Mouse (Mus musculus) forebrain, embryonic 15.5 days (tissue): ENCODE measurements around the gene Tpgs1. TPM values are rescaled to one million over a fixed set of nuclear protein-coding genes. Genes with fewer than 3 reads are reported as not detected.

Experiments
- ATAC-seq: fragments of 200-750 bp; cut with Nextera tagmentation; replicated peaks from 2 replicates; pipeline ENCODE4 v1.8.0; 2017; ENCODE audit warnings: mild to moderate bottlenecking, moderate TSS enrichment, moderate library complexity
- H3K27ac ChIP-seq: fragments of 300-500 bp; sonication (generic); replicated peaks from 2 replicates; pipeline ENCODE4 v1.5.1; 2015; ENCODE audit warnings: mild to moderate bottlenecking, inconsistent platforms
- H3K27me3 ChIP-seq: fragments of 300-500 bp; sonication (generic); 2 replicates; pipeline ENCODE4 v1.6.1; 2015; ENCODE audit warnings: inconsistent platforms
- H3K36me3 ChIP-seq: fragments of 300-500 bp; sonication (generic); 2 replicates; pipeline ENCODE4 v1.6.1; 2015; ENCODE audit warnings: mild to moderate bottlenecking, inconsistent platforms
- H3K4me1 ChIP-seq: fragments of 300-500 bp; sonication (generic); 2 replicates; pipeline ENCODE4 v1.6.1; 2015; ENCODE audit warnings: inconsistent platforms
- H3K4me2 ChIP-seq: fragments of 300-500 bp; sonication (generic); replicated peaks from 2 replicates; pipeline ENCODE4 v1.6.1; 2015; ENCODE audit warnings: mild to moderate bottlenecking, inconsistent platforms
- H3K4me3 ChIP-seq: fragments of 300-500 bp; sonication (generic); 2 replicates; pipeline ENCODE4 v1.5.1; 2015; ENCODE audit warnings: mild to moderate bottlenecking, inconsistent platforms
- H3K9ac ChIP-seq: fragments of 300-500 bp; sonication (generic); replicated peaks from 2 replicates; pipeline ENCODE4 v1.6.1; 2015; ENCODE audit warnings: mild to moderate bottlenecking, inconsistent platforms
- H3K9me3 ChIP-seq: fragments of 300-500 bp; sonication (generic); 2 replicates; pipeline ENCODE4 v1.6.1; 2016; ENCODE audit warnings: inconsistent platforms
- WGBS: fragments of 180-500 bp; shearing (Covaris S2); methylation state at CpG from one replicate; pipeline ENCODE4 v1.1.7; 2015; ENCODE audit warnings: mixed read lengths; 5-methylcytosine and 5-hydroxymethylcytosine counted together
- polyA plus RNA-seq: library from polyadenylated mRNA; unstranded; fragments of >200 nt; fragmentation: Nextera tagmentation; extraction: Ambion mirVana; gene quantifications from 2 replicates; pipeline ENCODE4 v1.2.1, GENCODE M21; 2015

The Tpgs1 gene
- polyA plus RNA-seq: 80.0 and 83.6 TPM in 2 replicates

DNA sequence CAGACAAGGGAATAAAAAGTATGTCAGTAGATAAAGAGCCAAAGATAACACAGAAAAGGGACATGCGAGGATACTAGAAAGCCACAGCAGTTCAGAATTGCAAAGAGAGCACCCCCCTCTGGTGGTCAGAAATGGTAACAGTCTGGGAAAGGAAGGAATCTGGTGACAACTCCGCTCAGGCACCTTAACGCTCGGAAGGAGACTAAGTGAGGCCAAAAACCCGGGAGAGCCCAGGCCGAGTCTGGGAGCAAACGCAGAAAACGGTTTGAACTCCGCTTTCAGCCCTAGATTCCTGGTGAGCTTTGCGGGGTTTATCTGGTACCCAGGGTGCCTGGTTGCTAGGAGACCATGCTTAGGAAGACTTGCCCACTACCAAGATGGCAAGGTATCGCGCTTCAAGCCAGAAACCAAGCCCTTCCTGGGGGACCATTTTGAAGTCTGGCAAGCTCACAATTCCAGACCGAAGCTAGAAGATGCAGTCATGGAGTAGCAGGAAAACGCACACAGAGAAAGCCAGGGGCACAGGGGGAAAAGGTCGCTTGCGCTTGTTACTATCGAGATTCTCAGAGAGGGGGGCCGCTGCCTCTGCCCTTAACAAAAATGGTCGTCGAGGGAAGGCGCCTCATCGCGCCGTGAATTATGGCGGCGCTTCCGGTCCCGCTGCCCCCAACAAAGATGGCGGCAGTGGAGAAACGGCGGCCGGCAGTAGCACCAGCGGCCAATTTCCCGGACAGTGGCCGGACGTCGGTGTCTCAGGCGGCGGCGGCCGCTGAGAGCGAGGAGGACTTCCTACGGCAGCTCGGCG is at the start of gene Tpgs1:
Gene Tpgs1, plus strand, starts transcription at position 599 of the 805 bp plus-strand sequence.
- no peaks in the 10 kb centered on the region for H3K36me3 ChIP-seq
- H3K4me1 ChIP-seq: peaks cover 21% of the 10 kb centered on the region
- H3K4me2 ChIP-seq: peak within 1 kb of the TSS; percentile 79
- under 1% methylated on average over 45 of the region's 45 CpGs for WGBS
- H3K9ac ChIP-seq: peak within 1 kb of the TSS; percentile 91
- H3K4me3 ChIP-seq: peak within 1 kb of the TSS; percentile 92
- peak within 1 kb of the TSS; percentile 94 for H3K27ac ChIP-seq
- peak; percentile 85 for ATAC-seq
- H3K27me3 ChIP-seq: no peaks in the 10 kb centered on the region
- no peaks in the 10 kb centered on the region for H3K9me3 ChIP-seq

DNA sequence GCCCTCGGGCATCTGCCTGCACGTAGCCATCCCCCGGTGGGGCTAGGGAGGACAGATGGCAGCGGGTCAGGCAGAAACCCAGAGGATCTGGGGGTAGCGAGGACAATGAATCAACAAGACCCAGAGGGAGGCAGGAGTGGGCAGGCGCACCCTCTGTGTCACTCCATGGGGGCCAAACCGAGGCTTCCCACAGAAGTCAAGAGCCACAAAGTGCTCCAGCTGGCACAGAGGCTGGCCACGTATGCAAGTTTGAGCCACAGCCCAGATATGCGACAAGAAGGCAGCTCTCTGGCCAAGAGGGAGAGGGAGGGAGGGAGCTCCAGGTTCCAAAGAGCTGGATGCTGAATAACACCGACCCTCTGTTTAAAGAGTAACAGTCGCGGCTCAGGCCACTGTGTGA is 45.2 kb upstream of the Tpgs1 start:
- H3K27ac ChIP-seq: no peak overlapping the region
- peaks cover 13% of the 10 kb centered on the region for H3K4me1 ChIP-seq
- H3K4me2 ChIP-seq: no peak overlapping the region
- H3K9ac ChIP-seq: no peak overlapping the region
- 64% methylated on average over 12 of the region's 12 CpGs for WGBS
- H3K4me3 ChIP-seq: no peak overlapping the region
- no peaks in the 10 kb centered on the region for H3K9me3 ChIP-seq
- ATAC-seq: no peak
- no peaks in the 10 kb centered on the region for H3K36me3 ChIP-seq
- H3K27me3 ChIP-seq: no peaks in the 10 kb centered on the region

DNA sequence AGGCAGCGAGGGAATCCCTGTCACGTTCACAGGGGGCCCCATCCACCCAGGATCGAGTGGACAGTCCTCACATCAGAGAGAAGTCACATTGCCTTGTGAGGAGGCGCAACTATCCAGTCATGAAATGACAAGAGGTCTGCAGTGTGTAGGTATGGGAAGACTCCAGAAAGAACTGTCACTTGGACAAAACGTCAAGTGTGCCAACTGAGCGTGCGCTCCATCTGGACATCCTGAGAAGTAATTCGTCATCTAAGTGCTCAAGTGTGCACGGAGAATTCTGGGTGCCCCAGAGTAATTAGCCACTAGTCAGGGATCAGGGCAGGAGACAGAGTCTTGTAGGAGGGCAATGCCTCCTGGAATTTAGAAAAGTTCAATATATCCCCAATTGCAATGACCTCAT is 43.8 kb upstream of the Tpgs1 start:
- H3K27ac ChIP-seq: no peak overlapping the region
- WGBS: 82% methylated on average over 9 of the region's 9 CpGs
- H3K36me3 ChIP-seq: no peaks in the 10 kb centered on the region
- no peaks in the 10 kb centered on the region for H3K9me3 ChIP-seq
- H3K4me2 ChIP-seq: no peak overlapping the region
- peaks cover 15% of the 10 kb centered on the region for H3K4me1 ChIP-seq
- ATAC-seq: no peak
- H3K27me3 ChIP-seq: no peaks in the 10 kb centered on the region
- H3K4me3 ChIP-seq: no peak overlapping the region
- H3K9ac ChIP-seq: no peak overlapping the region

DNA sequence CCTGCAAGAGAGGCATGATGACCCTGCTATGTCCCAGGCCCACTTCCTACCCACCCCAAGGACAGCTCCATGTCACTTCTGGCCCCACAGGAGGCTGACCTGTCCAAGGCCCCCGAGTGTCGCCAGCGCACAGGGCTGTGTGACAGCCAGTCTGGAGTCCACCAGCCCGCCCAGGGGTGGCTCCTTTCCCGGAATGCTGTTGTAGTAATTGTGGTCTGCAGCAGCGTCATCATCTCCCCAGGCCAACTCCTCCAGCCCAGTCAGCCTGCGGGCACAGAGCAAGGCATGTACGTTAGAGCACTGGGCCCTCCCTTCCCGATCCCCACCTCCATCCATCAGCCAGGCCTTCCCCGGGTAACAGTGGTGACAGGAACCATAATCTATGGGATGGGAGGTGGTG is 43.0 kb upstream of the Tpgs1 start:
- Histone ChIP-seq H3K27ac (no peak overlapping the region), H3K36me3 (no peaks in the 10 kb centered on the region), H3K9ac (no peak overlapping the region), H3K9me3 (no peaks in the 10 kb centered on the region), H3K27me3 (no peaks in the 10 kb centered on the region), H3K4me3 (no peak overlapping the region), H3K4me1 (peaks cover 17% of the 10 kb centered on the region), H3K4me2 (no peak overlapping the region)
- WGBS: 89% methylated on average over 10 of the region's 10 CpGs
- ATAC-seq: no peak

DNA sequence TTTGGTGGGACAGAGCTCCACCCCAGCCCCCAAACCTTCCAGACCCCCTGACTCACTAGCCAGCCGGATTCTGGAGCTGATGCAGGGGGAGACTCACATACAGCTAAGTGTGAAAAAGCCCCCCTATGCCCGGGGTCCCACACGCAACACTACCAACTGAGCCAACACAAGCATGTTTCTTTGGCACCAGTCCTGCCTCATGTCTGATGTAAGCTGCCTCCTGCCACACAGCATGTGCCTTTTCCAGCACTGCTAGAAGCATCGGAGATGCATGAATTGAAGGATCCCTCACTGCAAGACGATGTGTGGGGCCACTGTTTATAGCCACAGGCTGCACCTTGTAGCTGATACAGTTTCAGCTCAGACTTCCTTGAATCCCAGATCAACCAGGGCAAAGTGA is 40.8 kb upstream of the Tpgs1 start:
- no peak overlapping the region for H3K9ac ChIP-seq
- H3K9me3 ChIP-seq: no peaks in the 10 kb centered on the region
- H3K27me3 ChIP-seq: no peaks in the 10 kb centered on the region
- no peak overlapping the region for H3K27ac ChIP-seq
- H3K4me3 ChIP-seq: no peak overlapping the region
- H3K4me1 ChIP-seq: peaks cover 29% of the 10 kb centered on the region
- no peak overlapping the region for H3K4me2 ChIP-seq
- 0 out of 2 replicates have a peak, but pooled peaks have one; percentile 12 for ATAC-seq
- H3K36me3 ChIP-seq: no peaks in the 10 kb centered on the region
- WGBS: 62% methylated on average over 5 of the region's 5 CpGs

DNA sequence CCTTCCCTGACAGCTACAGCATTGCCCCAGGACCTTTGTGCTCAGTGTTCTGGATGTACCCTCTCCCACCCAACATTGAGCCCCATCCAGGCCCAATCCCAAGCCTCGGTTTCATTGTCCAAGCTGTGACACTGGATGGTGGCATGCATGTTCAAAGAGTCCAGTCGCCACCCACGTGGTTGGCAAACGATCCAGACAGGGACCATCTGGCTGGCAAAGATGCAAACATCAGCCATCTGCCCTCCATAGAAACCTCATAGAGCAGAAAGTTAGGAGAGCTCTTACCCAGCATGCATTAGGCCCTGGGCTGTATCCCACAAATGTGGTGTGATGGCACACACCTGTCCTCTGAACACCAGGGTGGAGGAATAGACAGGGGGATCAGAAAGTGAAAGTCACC is 37.7 kb upstream of the Tpgs1 start:
- Histone ChIP-seq H3K9ac (no peak overlapping the region), H3K27ac (peak overlapping the region; percentile 50; the same call in 1 of the 2 replicates), H3K4me3 (no peak overlapping the region), H3K4me2 (no peak overlapping the region), H3K27me3 (no peaks in the 10 kb centered on the region), H3K4me1 (peaks cover 30% of the 10 kb centered on the region), H3K9me3 (no peaks in the 10 kb centered on the region), H3K36me3 (no peaks in the 10 kb centered on the region)
- WGBS: 37% methylated on average over 4 of the region's 4 CpGs
- ATAC-seq: peak; percentile 39

DNA sequence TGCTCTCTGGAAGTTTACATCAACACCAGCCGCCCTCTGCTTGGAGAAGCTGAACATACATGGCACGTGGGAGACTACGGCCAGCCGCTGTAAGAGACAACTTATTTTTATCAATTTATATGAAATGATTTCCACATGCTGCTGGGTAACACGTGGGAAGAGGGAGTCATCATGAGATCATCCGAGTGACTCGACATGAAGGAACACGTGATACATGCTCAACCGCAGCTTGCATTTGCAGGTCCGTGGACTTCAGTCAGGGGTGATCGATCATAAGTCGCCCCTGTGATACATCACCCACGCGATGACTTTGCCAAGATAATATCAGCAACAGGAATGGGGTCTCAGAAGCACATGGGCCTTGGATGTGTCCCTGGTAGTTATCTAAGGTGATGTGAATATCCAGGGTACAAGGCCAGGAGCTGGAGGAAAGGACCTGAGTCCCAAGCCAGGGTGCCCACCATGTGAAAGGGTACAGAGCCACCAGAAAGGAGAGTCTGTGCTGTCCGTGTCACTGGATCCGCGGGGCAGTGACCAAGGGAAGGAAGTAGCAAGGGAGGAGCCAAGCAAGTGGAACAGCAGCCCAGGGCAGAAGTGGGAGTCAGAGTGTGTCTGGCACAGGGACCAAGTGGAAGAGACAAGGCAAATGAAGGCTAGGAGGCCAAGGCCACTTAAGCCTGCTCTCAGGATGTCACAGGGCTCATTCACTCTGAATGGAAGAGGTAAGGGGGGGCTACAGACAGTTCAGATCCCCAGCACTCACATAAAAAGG is 36.0 kb upstream of the Tpgs1 start:
- no peak for ATAC-seq
- 87% methylated on average over 17 of the region's 17 CpGs for WGBS
- peaks cover 35% of the 10 kb centered on the region for H3K4me1 ChIP-seq

DNA sequence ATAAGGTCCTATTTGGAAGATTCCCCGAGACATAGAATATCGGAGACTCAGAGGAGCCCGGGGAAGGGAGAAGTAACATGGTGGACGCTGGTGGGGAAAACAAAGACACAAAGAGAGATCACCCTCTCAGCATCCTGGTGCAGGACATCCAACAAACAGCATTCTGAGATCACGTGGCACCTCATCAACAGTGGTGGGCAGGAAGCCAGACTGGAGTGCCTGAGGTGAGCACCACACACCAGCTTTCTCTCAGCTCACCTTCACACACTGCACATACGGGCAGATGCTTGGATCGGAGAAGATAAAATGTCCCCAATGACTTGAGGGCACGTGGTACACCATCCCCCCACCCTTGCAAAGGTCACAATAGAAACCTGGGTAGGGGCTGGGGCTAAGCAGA is 32.9 kb upstream of the Tpgs1 start:
- peak overlapping the region; percentile 89 for H3K4me2 ChIP-seq
- peak overlapping the region; percentile 82 for H3K4me3 ChIP-seq
- no peaks in the 10 kb centered on the region for H3K9me3 ChIP-seq
- no peak for ATAC-seq
- H3K27me3 ChIP-seq: peaks cover 14% of the 10 kb centered on the region; the same call in 1 of the 2 replicates
- 73% methylated on average over 8 of the region's 8 CpGs for WGBS
- H3K27ac ChIP-seq: 0 out of 2 replicates have a peak overlapping the region, but pooled peaks have one; percentile 33
- H3K9ac ChIP-seq: peak overlapping the region; percentile 70; the same call in 1 of the 2 replicates
- H3K4me1 ChIP-seq: peaks cover 34% of the 10 kb centered on the region
- H3K36me3 ChIP-seq: no peaks in the 10 kb centered on the region

More for the DNA sequence above, 36.0 kb upstream of the Tpgs1 start:
- no peaks in the 10 kb centered on the region for H3K9me3 ChIP-seq
- H3K4me3 ChIP-seq: no peak overlapping the region
- H3K27me3 ChIP-seq: peaks cover 2% of the 10 kb centered on the region; the same call in 1 of the 2 replicates
- no peak overlapping the region for H3K9ac ChIP-seq
- no peak overlapping the region for H3K4me2 ChIP-seq
- H3K36me3 ChIP-seq: no peaks in the 10 kb centered on the region
- H3K27ac ChIP-seq: no peak overlapping the region

DNA sequence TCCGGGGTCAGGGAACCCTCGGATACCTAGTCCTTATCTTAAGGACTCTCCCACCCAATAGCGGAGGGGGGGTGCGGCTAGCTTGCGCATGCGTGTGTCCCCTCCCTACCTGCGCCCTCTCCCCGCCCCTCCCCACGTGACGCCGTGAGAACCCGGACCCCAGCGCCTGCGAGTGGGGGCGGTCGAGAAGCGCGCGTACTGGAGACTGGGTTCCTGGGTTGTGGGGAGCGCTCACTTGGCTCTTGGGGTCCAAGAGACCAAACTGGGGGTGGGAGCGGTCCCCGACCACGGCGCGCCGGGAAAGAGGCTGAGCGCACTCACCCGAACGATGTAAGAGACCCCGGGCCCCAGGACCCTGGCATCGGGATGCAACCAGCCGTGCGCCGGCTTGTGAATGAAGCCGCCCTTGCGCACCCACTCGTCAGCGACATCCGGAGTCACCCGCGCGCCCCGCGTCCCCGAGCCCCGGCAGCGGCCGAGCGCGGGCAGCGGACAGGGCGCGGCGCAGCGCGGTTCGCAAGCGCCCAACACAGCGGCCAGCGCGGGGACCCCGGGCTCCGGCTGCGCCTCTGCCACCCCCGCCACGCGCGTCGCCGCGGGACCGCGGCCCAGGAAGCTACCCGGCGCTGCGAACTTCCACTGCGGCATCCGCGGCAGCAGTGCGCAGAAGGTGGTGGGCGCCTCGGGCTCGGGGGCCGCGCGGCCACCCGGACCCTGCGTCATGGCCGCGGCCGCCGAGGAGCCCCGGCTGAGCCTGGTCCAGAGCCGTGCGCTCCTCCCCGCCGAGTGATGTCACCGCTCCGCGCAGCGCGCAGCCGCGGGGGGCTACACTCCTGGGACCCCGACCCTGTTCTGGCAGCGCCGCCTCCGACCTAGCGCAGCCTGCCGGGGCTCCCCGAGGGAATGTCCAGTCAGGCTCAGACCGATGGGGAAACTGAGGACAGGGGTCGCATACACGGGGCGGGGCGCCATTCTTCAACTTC is 31.8 kb upstream of the Tpgs1 start, which contains the start of gene Shc2:
Gene Shc2, minus strand, starts transcription at position 791 of the 983 bp plus-strand sequence.
- Histone ChIP-seq H3K36me3 (no peaks in the 10 kb centered on the region), H3K27ac (peak within 1 kb of the TSS; percentile 87), H3K27me3 (peaks cover 14% of the 10 kb centered on the region; the same call in 1 of the 2 replicates), H3K9ac (peak within 1 kb of the TSS; percentile 70), H3K4me3 (peak within 1 kb of the TSS; percentile 82), H3K4me1 (peaks cover 23% of the 10 kb centered on the region), H3K4me2 (peak within 1 kb of the TSS; percentile 89), H3K9me3 (no peaks in the 10 kb centered on the region)
- WGBS: under 1% methylated on average over 110 of the region's 116 CpGs
- ATAC-seq: peak; percentile 88

DNA sequence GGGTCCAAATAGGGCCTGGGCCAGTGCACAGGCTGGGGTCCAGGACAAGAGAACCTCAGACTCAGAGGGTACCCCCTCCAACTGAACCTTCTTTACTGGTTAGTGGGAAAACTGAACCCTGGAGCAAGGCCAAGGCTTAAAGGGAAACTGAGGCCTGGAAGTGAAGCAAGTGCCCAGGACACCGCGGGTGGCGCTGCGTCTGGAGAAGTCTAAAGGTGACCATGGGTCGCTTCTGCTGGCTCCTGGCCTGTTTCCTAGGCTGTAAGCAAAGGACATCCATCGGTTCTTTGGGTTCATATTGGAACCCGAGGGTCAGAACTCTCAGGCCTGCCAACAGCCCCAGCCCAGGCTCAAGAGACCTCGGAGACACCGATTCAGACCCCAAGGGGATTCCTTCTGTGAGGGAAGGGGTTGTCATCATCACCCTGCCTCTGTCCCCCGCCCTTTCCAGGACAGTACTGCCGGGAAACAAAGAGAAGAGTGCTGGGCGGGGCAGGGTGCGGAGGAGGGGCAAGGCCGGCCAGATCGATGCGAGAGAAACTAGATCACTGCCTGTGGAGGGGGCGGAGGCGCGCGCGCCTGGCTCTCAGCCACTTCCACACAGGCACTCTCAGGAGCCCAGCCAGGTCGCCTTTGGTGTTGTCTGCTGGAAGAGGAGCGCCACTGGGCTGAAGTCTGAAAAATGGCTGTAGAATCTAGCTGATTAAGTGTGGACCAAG is 30.5 kb upstream of the Tpgs1 start:
- ATAC-seq: no peak
- no peak overlapping the region for H3K27ac ChIP-seq
- H3K4me2 ChIP-seq: peak overlapping the region; percentile 89
- no peak overlapping the region for H3K9ac ChIP-seq
- no peaks in the 10 kb centered on the region for H3K36me3 ChIP-seq
- H3K27me3 ChIP-seq: peaks cover 14% of the 10 kb centered on the region; the same call in 1 of the 2 replicates
- peak overlapping the region; percentile 82 for H3K4me3 ChIP-seq
- no peaks in the 10 kb centered on the region for H3K9me3 ChIP-seq
- 5% methylated on average over 23 of the region's 23 CpGs for WGBS
- peaks cover 23% of the 10 kb centered on the region for H3K4me1 ChIP-seq

DNA sequence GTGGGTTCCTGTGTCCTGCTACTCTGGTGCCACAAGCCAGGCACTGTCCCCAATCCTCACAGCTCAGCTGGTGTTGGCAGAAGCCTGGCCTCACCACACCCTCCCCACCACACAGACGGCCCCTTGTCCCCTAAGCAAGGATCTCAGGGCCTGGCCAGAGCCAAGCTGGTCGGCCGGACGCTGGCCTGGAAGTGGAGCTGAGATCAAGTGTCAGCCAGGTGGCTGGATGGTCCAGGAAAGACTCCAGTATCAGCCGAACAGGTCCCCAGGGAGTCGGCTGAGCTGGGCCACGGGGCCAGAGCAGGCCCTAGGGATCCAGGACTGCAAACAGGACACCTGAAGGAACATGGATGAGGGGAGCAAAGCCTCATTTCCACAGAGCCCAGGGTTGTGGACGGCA is 23.5 kb upstream of the Tpgs1 start, which contains the start of gene Odf3l2:
Gene Odf3l2, minus strand, starts transcription at position 28 of the 400 bp plus-strand sequence.
- 80% methylated on average over 8 of the region's 8 CpGs for WGBS
- no peak within 1 kb of the TSS for H3K9ac ChIP-seq
- H3K27me3 ChIP-seq: no peaks in the 10 kb centered on the region
- ATAC-seq: no peak
- no peaks in the 10 kb centered on the region for H3K36me3 ChIP-seq
- H3K27ac ChIP-seq: no peak within 1 kb of the TSS
- H3K4me3 ChIP-seq: no peak within 1 kb of the TSS
- no peaks in the 10 kb centered on the region for H3K9me3 ChIP-seq
- H3K4me1 ChIP-seq: no peaks in the 10 kb centered on the region
- H3K4me2 ChIP-seq: no peak within 1 kb of the TSS
